Mouse (Mus musculus) 3T3-L1 (cell line): Measurements from ENCODE around the gene Hoxc8.
A peak's percentile ranks its signal among the peaks of the same experiment; 100 is the strongest.

ENCODE experiments used
- DNase-seq: peaks from one replicate; pipeline ENCODE4 v3.0.0-alpha.2; 2015; ENCODE audit warnings: low read depth, low spot score

Hoxc8 gene

DNA sequence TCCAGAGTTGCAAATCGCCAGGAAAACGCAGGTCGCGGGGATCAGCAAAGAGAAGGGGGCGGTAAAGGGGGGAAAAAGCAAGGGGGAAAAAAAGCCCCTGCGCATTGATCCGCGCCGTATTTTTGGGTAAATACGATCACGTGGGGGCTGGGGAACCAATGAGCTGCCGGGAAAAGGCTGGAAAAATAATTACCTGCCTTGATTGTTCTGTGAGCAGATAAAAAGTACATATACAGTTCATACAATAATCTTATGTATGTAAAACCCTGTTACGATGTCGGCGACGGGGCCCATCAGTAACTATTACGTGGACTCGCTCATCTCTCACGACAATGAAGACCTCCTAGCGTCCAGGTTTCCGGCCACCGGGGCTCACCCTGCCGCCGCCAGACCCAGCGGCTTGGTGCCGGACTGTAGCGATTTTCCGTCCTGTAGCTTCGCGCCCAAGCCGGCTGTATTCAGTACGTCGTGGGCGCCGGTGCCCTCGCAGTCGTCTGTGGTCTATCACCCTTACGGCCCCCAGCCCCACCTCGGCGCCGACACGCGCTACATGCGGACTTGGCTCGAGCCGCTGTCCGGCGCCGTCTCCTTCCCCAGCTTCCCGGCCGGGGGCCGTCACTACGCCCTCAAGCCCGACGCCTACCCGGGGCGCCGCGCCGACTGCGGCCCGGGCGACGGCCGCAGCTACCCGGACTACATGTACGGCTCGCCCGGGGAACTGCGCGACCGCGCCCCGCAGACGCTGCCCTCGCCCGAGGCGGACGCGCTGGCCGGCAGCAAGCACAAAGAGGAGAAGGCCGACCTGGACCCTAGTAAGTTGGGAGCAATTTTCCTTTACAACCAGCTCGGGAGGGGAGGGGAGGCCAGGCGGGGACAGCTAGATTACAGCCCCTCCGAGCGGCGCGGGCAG, 8.8 kb upstream of the Hoxc8 start:
- peak; percentile 36 for DNase-seq

DNA sequence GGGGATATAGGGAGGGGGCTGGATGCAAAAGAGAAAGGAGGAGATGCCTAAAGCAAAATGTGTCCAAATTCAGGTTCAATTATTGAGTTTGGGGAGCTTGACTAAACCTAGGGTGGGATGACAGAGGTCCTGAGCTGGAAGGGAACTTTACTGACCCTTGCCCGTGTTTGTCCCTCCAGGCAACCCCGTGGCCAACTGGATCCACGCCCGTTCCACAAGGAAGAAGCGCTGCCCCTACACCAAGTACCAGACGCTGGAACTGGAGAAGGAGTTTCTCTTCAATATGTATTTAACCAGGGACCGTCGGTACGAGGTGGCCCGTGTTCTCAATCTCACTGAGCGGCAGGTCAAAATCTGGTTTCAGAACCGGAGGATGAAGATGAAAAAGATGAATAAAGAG, 6.7 kb upstream of the Hoxc8 start:
- no peak for DNase-seq

DNA sequence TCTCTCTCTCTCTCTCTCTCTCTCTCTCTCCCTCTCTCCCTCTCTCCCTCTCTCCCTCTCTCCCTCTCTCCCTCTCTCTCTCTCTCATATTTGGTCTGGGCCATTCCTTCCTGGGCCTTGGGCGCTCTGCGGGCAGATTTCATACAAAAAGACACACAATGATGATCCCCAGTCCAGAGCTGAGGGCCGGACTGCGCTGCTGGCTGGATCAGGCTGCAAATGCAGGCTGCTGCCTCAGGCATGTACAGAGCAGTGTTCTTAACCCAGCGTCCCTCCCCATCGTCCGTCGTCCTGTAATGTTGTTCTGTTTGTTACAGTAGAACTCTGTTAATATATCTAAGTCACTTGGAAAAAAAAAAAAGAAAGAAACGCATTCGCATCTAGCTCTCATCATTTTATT, 5.9 kb upstream of the Hoxc8 start:
- no peak for DNase-seq

DNA sequence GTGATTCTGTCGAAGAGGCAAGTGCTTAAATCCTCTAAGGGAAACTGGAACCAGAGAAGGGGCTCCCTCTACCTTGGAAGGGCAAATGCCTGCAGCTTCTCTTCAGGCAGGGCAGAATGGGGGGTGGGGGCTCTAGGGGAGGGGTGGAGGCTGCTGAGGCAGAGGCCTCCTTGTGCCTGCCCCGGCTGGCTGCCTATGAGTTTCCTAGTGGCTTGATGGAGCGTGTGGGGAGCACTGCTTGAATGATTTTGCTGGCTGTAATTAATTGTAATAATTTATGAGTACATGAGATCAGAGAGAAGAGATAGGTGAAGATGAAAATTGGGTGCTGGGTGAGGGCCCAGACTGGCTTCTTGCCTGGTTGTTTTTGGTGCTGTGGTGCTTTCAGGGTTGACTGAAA, 5.5 kb upstream of the Hoxc8 start:
- no peak for DNase-seq

DNA sequence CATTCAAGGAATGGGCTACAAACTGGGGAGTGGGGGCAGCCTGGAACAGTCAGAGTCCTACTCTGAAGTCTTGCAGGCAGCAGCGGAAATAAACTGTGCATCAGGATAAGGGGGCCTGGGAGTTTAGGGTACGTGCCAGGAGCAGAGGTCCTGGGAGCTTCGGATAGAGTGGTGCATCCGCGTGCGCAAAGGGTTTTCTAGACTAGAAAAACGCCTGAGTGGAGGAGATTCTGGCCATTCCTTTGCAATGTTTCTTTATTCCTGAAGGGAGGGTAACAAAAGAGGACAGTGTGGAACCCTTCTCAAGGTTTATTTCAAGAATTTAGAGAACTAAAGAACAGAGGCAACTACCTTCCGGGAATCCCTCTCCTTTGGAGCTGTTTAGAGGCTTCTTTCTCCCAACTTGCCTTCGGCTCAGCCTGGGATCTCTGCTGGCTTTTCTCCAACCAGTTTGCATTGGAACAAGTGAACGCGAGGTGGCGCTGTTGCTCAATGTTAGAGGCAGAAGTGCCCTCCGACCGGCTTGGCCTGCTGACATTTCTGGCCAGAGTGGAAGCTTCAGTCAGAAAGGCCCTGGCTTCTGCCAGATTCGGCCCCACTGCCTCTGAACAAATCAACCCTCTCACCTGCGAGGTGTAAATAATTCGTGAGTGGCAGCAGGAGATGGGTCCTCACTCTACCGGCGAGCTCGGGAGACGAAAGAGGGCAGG, 3.1 kb upstream of the Hoxc8 start:
- DNase-seq = peak; percentile 97

DNA sequence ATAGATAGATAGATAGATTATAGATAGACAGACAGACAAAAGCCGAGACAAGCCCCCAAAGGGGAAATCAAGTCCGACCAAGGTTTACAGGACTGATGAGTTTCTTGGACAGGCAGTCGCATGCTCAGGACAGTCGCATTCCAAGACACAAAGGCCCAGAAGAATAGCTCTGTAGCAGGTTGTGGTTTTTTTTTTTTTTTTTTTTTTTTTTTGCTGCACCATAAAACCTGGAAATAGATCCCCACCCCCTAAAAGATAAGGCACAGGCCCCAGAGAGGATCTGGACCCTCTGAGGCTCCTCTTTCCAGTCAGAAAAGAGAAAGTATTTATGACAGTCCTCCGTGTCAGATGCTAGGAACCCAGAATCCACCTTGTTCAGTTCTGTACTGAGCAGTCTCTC, 2.3 kb upstream of the Hoxc8 start:
- DNase-seq = no peak

DNA sequence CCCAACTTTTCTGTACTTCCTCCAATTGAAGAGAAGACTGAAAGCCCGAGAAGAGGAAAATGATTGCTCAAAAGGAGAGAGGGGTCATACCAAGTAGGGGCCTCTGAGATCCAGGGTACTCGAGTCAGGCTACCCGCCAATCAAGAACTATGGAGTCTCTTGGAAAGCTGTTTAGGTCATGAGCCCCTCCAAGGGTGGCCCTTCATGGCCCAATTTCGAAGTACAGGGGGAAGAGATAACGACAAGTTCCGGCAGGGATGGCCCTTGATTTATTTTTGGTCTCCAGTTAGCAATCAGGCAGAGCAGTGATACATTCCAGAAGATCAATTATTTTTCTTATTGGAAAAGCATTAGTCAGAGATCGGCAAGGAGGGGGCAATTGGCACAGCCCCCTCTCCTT, 1.4 kb downstream of the Hoxc8 start:
- DNase-seq = no peak

DNA sequence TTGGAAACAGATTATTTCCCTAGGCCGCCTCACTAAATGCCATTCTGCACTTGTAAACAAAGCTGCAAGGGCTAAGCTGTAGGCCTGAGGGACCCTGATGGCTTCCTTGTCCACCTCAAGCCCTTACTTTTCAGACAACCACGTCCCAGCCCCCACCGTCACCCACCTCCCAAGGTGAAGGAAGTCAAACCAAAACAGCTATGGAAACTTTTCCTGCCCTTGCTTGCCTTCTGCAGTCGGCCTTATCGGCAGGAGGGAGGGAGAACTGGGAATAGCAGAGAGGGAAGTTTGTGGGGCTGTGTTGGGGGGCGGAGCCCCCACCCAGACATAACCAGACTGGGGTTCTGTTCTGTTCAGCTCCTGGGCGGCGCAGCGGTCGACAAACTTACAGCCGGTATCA, 1.8 kb downstream of the Hoxc8 start:
- DNase-seq = no peak

DNA sequence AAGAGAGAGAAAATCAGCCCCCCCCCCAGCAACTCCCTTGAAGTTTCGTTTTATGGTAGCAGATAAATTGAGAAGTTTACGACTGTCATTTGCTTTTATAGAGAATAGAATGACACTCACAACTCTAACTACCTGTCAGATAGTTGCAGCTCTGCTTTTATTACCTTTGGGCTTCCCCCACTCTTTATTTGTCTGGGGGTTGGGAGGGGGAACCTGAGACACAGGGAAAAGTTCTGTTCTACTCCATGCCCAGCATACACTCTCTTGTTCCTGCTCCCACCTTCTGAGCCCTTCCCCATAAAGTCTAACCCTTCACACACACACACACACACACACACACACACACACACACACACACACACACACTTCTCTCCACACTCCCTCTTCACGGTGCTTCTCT, 2.5 kb downstream of the Hoxc8 start:
- DNase-seq = no peak

DNA sequence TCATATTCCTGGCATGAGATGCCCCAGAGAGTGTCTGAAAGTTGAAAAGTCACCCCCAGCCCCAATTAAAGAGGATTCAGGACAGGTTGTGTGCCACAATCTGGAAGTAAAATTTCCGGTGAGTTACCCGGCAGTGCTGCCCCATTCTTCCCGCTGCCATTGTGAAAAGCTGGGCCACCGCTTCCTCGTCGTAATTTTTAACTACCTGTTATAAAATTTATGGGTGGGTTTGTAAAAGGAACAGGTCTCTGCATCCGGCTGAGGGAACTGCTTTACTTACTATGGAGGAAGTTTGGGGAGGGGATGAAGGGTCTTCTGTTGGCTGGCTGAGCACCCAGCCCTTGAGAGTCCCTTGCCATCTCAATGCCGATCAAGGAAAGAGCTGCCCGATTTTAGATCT, 6.1 kb downstream of the Hoxc8 start:
- DNase-seq = no peak

DNA sequence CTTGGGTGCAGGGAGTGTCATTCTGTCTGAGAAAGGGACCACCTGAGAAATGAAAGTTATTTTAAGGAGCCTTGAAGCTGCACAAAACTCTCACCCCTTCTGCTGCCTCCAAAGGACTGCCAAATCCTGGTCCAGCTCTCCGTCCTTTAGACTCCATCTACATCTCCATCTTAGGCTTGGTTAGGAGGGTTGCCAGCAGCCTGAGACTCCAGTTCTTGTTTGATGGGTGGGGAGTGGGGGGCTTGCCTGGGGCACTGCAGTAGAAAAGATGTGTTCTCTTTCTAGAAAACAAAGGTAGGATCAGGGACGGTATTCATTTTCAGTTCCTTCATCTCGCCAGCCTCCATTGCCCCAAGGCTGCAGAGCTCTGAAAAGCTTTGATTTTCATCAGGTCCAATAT, 7.0 kb downstream of the Hoxc8 start:
- DNase-seq = no peak

DNA sequence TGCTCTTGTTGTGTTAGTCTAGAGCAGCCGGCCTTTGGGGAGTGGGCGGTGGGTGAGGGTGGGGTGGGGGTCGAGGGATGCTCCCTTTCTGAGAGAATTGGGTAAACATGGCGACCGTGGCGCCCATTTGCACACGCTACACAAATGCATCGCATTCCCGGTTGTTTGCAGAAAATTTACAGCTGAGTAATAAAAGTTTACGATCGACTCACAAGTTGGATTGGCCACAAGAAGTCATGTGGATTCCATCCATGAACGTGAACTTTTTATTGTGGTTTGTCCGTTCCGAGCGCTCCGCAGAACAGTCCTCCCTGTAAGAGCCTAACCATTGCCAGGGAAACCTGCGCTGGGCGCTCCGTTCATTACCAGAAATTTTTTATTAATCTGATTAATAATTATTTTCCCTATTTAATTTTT, 7.5 kb downstream of the Hoxc8 start, which contains the start of gene Hoxc6:
Gene Hoxc6, plus strand, starts transcription at position 319 of the 417 bp plus-strand sequence.
- no peak for DNase-seq

DNA sequence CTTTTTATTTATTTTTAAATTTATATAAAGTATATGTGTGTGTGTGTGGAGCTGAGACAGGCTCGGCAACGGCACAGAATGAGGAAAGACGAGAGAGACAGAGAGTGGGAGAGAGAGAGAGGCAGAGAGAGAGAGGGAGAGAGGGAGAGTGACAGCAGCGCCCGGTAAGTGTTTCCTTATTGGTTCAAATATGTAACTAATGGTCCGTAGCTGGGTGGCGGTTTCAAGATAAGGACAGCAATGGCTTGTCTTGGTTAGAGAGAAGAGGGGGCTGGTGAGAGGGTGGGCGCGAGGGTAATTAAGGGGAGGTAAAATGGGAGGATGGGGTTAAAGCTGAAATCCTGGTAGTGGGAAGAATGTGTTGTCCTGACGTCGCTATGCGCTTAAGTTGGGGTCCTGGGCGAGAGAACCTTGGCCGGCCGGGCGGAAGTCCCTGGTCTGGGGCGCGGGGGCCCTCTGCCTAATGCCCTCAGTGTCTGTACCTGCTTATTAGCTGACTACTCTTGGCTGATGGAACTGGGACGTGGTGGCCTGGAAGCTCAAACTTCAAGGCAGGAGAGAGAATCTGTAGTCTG, 8.3 kb downstream of the Hoxc8 start:
- DNase-seq = no peak

DNA sequence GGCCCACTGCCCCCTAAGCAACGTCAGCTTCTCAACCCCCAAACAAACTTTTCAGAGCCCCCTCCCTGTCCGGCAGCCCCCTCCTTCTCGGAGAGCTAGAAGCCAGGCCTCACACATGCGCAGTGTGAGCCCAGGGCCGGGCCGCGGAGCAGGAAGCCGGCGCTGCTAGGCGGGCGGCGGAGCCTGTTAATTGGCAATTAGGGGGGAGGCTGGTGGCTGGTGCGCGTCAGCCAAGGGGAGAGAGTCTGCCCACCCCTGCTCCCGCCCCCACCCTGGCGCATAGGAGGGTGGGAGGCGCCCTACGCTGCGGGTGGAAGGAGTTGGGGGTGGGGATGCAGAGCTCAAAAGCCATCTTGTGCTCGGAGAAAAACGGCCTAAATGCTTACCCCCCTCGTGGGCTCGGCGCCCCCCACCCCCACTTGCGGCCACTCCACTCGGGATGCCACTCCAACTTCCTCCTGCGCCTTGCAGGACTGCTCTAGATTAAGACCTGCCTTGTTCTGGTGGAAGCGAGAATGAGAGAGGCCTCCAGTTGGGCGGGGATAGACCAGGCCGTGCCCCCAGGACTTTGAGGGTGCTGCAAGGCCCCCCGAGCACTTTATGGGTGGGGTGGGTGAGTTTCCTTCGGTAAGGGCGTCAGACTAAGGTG, 8.9 kb downstream of the Hoxc8 start:
- no peak for DNase-seq

DNA sequence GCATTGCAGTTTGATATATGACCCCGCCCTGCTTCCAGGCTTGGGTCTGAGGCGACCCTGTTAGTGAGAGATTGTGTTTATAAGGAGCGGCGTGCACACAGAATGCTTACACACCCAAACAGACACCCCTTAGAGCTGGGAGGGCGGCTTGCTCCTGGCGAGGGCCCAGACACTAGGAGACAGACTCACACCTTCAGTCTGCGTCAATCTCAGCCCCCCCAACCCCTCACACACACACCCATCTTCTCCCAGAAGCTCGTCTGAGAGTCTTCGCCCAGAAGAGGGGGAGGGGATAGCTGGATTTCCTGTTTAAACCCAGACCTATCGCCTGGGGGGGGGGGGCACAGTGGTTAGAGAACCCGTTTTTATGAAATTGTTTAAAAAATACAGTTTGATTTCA, 9.5 kb downstream of the Hoxc8 start:
- DNase-seq = no peak

DNA sequence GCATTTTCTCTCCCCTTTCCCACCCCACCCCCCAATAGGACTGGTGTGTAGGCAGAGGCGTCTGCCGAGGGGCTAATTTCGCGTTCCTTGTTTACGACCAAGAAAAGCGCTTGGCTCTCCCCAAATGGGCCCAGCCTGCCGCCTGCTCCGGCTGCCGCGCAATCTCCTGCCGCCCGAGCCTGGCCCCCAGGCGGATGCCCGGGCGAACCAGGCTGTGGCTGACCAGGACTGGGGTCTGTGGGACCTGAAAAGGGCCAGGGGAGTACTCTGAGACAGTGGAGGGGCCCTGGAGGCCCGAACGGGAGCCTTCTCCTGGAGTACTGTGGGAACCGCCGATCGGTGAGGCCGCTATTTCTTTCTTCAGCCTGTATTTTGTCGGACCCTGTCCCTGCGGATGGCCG, 10.1 kb downstream of the Hoxc8 start:
- DNase-seq = no peak

DNA sequence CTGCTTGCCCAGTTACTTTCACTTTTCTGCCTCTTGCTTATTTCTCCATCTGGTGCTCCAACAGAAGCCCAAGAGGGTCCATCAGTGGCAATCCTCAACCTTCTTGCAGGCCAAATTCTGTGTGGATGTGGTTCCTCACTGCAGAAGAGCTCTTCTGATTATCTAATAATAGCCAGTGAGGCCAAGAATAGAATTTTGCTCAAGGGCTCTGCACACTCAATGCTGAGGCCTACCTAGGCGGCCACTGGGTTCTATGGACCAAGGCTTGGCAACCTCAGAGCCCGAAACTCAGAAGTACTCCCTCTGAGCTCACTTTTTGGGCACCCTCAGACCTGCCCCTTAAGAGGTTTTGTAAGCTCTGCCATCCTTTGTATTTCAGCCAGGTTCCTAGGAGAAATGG, 11.0 kb downstream of the Hoxc8 start:
- no peak for DNase-seq

DNA sequence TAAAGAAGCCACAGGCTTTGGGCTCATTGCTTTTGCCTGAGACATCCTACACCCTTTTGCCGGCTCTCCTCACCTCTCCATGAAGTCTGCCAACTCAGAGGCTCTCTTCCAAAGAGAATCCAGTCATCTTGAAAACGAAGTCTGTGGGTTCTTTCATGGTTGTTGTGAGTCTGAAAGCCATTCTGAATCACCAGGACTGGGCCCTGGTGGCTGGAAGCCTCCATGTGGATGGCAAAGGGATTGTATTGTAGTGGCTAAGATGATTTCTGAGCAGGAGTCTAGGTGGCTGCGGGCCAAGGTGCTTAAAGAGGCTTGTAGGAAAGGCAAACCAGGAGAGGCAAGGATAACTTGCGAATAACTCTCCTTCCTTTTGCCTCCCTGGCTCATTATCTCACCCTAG, 11.7 kb downstream of the Hoxc8 start:
- peak; percentile 54 for DNase-seq

DNA sequence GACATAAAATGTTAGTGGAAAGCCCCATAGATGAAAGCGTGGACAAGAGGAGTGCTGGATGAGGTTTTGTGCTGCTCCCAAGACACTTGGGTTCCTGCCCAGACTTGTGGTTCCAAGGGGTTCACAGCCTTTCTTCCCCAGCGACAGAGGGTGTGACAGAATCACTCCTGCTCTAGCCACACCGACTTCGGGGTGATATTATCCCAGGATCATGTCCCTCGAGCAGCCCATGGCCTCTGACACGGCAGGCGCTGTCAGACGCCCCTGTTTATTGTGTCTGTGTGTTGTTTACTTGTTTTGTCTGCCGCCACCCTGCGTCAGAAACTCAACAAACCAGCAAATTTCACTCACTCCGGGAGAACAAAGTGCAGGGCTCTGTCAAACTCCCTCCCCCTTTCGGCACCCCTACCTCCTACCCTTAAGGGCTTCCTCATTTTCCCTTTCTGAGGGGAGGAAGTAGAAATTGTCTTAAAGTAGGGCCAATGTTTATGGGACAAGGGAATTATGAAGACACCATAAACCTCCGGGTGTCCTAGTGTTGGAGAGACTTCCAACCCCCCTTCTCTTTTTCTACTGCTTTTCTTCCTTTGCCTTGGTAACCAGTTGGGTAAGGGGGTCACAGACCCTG, 12.5 kb downstream of the Hoxc8 start:
- peak; percentile 48 for DNase-seq

DNA sequence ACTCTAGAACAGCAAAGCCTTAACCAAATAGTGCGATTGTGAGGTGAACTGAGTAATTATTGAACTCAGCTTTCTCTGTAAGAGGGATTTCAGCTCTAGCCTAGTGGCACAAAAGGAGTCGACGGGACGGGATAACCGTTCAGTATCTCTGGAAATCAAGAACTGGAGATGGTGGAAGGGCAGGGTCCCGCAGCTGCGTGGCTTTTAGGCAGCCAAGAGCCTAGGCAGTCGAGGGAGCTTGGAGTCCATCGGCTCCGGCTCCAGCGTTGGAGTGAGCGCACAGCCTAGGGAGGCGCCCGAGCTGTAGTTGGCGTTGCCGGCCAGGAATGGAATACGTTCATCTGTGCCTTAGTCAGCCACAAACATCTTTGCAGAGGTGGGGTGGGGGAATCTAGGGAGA, 14.9 kb downstream of the Hoxc8 start:
- no peak for DNase-seq

DNA sequence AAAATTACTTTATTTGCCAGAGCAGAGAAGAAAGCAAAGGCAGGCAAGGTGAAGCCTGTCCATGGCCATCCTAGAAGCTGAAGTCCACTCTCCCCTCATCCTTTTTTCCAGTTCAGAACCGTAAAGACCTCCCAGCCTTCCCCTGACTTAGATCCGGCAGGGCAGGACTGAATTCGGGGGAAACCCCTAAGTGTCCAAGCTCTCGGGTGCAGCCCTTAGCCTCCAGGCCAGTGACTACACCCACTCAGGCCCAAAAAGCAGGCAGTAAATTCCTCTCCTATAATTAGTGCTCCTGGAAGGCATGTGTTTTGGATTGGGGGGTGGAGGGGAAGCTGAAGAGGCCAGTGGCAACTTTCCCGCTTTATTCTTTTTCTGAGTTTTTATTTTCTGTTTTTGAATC, 15.4 kb downstream of the Hoxc8 start:
- no peak for DNase-seq

DNA sequence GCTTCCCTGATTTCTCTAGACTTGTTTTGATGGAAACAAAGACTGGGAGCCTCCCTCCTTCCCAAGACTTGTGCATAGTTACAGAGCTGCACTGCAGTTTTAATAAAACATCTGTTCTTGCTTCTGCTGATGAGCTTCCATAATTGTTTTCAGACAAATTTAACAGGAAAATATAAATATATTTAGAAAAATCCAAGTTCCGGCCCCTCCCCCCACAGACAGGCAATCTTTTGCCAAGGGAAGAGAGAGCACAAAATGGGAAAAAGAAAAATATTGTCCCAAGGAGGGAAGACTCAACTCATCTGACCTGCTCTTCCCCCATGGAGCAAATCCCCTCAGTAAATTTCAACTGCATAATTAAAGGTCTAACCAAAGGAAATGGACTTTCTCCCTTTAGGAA, 15.9 kb downstream of the Hoxc8 start:
- no peak for DNase-seq
